Mouse (Mus musculus) thymus, adult 2 months (tissue): ENCODE results near the gene Thg1l.

Source experiments
- CTCF ChIP-seq: fragments of 200-500 bp; IDR thresholded peaks from 2 replicates; pipeline ENCODE4 v1.5.1; 2012; ENCODE audit warnings: mild to moderate bottlenecking, control low read depth, low read length, moderate library complexity, borderline replicate concordance; ENCODE audit not compliant: control insufficient read depth, poor library complexity, insufficient read depth; ENCODE audit errors: extremely low read depth
- POLR2A ChIP-seq: fragments of 200-500 bp; IDR thresholded peaks from 2 replicates; pipeline ENCODE4 v1.6.1; 2012; ENCODE audit warnings: mild to moderate bottlenecking, low read length, control low read depth, moderate library complexity; ENCODE audit not compliant: control insufficient read depth, poor library complexity, insufficient read depth; ENCODE audit errors: extremely low read depth

- TF ChIP-seq CTCF (no peak), POLR2A (no peak)
These were observed 24.9 kb upstream of the Thg1l start, which contains the start of gene Sox30 for GRCm38 (mm10) chr11:45979946-45980892.
